Mouse (Mus musculus) lung, postnatal 0 days (tissue): ENCODE data around the gene Cd59a.

Experiments used
- CTCF ChIP-seq: IDR thresholded peaks from 2 replicates; pipeline ENCODE4 v1.5.1; 2016; ENCODE audit warnings: antibody characterized with exemption, mild to moderate bottlenecking
- EP300 ChIP-seq: IDR thresholded peaks from 2 replicates; pipeline ENCODE4 v1.6.1; 2016; ENCODE audit warnings: antibody characterized with exemption, mild to moderate bottlenecking, control low read depth

DNA sequence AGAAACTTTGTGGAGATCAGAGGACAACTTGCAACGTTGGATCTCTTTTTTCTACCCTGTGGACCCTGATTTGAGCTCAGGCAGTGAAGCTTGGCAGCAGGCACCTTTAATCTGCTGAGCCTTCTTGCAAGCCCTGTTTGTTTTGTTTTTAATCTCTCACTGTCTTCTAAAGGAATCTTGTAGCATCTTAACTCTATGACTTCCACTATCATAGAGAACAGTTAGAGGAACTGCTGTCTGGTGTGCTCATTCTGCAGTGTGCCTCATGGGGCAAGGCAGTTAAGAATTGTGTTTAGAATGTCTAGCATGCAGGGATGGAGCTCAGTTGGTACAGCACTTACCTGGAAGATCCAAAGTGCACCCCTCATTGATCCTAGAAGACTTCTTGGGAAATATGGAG lies 4.3 kb downstream of the Cd59a start:
- TF ChIP-seq CTCF (no peak), EP300 (no peak)
